Mouse (Mus musculus) ES-Bruce4 (cell line): ENCODE results near the gene Casp4. TPM values are rescaled to one million over a fixed set of nuclear protein-coding genes. Genes with fewer than 3 reads are reported as not detected.

Source experiments
- H3K27ac ChIP-seq: 2 replicates; pipeline ENCODE4 v1.5.1; 2012; ENCODE audit warnings: low read length, inconsistent platforms; ENCODE audit not compliant: insufficient read depth
- H3K27me3 ChIP-seq: 2 replicates; pipeline ENCODE4 v1.6.1; 2012; ENCODE audit warnings: mild to moderate bottlenecking, low read length, inconsistent platforms; ENCODE audit not compliant: control insufficient read depth, poor library complexity, insufficient read depth, severe bottlenecking
- H3K36me3 ChIP-seq: 2 replicates; pipeline ENCODE4 v1.6.1; 2012; ENCODE audit warnings: inconsistent platforms, mild to moderate bottlenecking, low read length, moderate library complexity; ENCODE audit not compliant: control insufficient read depth, poor library complexity, insufficient read depth, severe bottlenecking
- H3K4me1 ChIP-seq: one replicate; pipeline ENCODE4 v1.8.1; 2011; ENCODE audit warnings: low read length; ENCODE audit not compliant: control insufficient read depth, insufficient read depth
- H3K4me3 ChIP-seq: 2 replicates; pipeline ENCODE4 v1.5.1; 2011; ENCODE audit warnings: low read depth, mild to moderate bottlenecking, low read length
- H3K9ac ChIP-seq: 2 replicates; pipeline ENCODE4 v1.6.1; 2012; ENCODE audit warnings: low read depth, mild to moderate bottlenecking, inconsistent platforms; ENCODE audit not compliant: poor library complexity, severe bottlenecking
- H3K9me3 ChIP-seq: replicated peaks from 2 replicates; pipeline ENCODE4 v1.6.1; 2012; ENCODE audit warnings: mild to moderate bottlenecking, low read length, inconsistent platforms; ENCODE audit not compliant: control insufficient read depth, poor library complexity, insufficient read depth, severe bottlenecking
- CTCF ChIP-seq: IDR thresholded peaks from one replicate; pipeline ENCODE4 v1.8.1; 2011; ENCODE audit warnings: low read depth, low read length
- EP300 ChIP-seq: IDR thresholded peaks from 2 replicates; pipeline ENCODE4 v1.6.1; 2011; ENCODE audit warnings: low read depth, low read length; ENCODE audit not compliant: insufficient read depth
- POLR2A ChIP-seq: IDR thresholded peaks from one replicate; pipeline ENCODE4 v1.8.1; 2011; ENCODE audit warnings: low read length; ENCODE audit not compliant: insufficient read depth
- polyA plus RNA-seq: library from polyadenylated mRNA; stranded (reverse); fragments of >200 nt; gene quantifications from 2 replicates; pipeline ENCODE4 v1.2.4, GENCODE M21; 2011; ENCODE audit warnings: low read depth; ENCODE audit not compliant: missing spikeins, insufficient read depth, insufficient read length

Casp4 gene
- polyA plus RNA-seq, 1 experiment = 2.4 TPM

DNA sequence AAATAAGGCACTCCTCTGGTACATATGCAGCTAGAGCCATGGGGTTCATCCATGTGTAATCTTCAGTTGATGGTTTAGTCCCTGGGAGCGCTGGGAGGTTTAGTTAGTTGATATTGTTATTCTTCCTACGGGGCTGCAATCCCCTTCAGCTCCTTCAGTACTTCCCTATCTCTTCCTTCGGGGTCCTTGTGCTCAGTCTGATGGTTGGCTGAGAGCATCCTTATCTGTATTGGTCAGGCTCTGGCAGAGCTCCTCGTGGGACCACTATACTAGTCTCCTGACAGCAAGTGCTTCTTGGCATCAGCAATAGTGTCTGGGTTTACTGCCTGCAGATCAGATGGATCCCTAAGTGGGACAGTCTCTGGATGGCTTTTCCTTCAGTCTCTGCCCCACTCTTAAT lies 38.8 kb downstream of the Casp4 start:
- Histone ChIP-seq H3K4me3 (no peak overlapping the region), H3K36me3 (no peaks in the 10 kb centered on the region), H3K9ac (no peak overlapping the region), H3K27me3 (no peaks in the 10 kb centered on the region), H3K27ac (no peak overlapping the region), H3K4me1 (no peaks in the 10 kb centered on the region), H3K9me3 (no peaks in the 10 kb centered on the region)
- TF ChIP-seq EP300 (no peak), POLR2A (no peak), CTCF (no peak)

GRCm38 (mm10) chr9:5353673-5354072 lies 45.0 kb downstream of the Casp4 start:
- H3K4me1 ChIP-seq = no peaks in the 10 kb centered on the region

DNA sequence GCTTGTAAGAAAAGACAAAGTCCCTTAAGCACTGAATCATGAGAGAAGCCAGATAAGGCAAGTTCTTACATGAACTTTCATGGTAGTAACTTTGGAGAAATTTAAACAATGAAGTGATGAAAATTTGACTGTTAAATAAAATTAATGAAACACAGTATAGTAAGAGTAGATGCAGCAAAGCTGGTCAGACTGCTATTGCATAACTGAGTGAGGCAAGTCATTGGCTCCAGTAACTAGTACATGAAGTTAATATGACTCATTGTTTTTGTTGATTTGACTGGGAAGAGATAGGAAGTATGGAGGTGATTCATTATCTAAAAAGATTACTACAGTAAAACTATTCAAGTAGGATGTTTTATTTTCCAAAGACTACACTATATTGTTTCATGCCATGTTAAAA lies 48.2 kb downstream of the Casp4 start:
- H3K36me3 ChIP-seq = no peaks in the 10 kb centered on the region
- no peak overlapping the region for H3K9ac ChIP-seq
- H3K4me3 ChIP-seq = no peak overlapping the region
- no peak for TF ChIP-seq CTCF
- TF ChIP-seq POLR2A = no peak
- no peak for TF ChIP-seq EP300
- no peak overlapping the region for H3K27ac ChIP-seq
- no peaks in the 10 kb centered on the region for H3K27me3 ChIP-seq
- no peaks in the 10 kb centered on the region for H3K9me3 ChIP-seq
- no peaks in the 10 kb centered on the region for H3K4me1 ChIP-seq

More at GRCm38 (mm10) chr9:5353673-5354072, 45.0 kb downstream of the Casp4 start:
- Histone ChIP-seq H3K9me3 (no peaks in the 10 kb centered on the region), H3K4me3 (no peak overlapping the region), H3K9ac (no peak overlapping the region), H3K36me3 (no peaks in the 10 kb centered on the region), H3K27me3 (no peaks in the 10 kb centered on the region), H3K27ac (no peak overlapping the region)
- TF ChIP-seq EP300 (no peak), CTCF (no peak), POLR2A (no peak)

Other genes starting within 250 kb of the Casp4 start
- not detected in 2 replicates for gene Casp1, start 10.3 kb upstream of the Casp4 start, polyA plus RNA-seq
- gene Casp12, start 36.6 kb downstream of the Casp4 start, polyA plus RNA-seq = 0.68 and 1.1 TPM in 2 replicates